Mouse (Mus musculus): ENCODE measurements around the gene 2810408A11Rik.
A peak's percentile ranks its signal among the peaks of the same experiment; 100 is the strongest.
"Not testable (repeated sequence)": the region's sequence is repeated elsewhere in the genome, so short reads cannot be mapped to it uniquely, and the experiment has no call there.

2810408A11Rik gene

DNA sequence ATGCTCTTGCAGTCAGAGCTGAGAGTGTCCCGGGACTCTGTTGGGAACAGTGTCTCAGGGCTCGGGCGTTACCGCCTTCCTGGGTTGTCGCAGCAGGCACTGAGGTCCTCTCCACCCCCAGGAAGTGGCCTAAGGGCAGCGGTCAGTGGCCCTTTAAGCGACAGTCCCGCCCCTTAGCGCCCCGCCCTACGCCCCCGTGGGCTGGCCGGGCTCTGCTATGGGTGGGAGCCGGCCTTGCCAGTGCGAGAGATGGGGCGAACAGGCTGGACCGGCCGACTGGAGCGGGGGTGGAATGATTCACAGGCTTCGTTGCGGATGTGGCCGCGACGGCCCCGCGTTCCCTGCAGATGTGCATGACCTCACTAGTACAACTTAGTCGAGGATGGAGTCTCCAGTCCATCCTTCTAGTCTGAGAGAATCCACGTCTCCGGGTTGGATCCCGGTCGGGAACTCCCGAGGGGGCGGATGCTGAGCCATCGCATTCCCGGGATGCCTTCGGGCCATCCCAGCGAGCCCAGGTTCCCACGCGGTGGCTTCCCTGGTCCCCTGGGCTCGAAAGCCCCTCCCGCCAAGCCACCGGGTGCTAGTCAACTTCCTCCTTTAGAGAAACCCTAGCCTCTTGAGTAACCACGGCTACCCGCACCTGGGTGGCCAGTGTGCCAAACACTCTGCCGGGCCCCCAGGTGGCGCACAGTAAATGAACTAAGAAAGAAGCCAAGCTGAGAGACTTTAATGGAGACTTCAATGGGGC is 19.8 kb downstream of the 2810408A11Rik start, which contains the start of gene Kctd11:
TSS of gene Kctd11 (minus strand) at position 554 of the 751 bp plus-strand sequence.
- DNase-seq (ENCODE audit: low spot score), result peak; percentile 89

DNA sequence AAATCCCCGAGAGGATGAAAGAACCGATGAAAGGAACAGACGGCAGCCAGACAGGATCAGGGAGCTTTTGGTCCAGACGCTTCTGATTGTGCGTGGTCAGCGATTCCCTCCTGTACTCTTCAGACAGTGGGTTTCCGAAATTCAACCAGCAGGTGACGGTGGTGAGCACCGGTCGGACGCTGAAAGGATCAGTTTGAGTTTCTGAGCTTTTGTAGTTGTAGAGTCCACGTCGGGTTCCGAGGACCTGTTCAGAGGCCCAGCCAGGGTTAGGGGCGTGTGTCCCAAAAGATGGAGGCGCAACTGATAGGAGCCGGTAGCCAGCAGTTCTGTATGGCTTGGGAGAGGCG is 20.3 kb downstream of the 2810408A11Rik start:
- peak; percentile 85 for DNase-seq (ENCODE audit: low spot score)

DNA sequence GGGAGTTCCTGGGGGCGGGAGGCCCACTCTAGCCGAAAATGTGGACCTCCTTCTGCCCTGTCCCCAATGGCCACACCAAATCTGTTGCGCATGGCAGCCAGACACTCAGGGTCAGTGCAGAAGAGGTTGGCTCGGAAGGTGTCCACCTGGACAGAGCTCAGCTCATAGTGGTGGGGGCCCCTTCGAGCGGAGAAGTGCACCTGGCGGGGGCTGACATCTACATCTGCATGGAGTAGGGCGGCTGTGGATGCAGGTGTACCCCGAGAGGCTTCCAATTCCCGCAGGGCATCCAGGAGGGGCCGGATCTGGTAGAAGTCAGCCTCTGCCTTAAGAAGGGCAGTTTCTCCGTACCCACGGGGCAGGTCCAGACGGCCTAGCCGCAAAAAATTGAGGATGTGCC is 21.1 kb downstream of the 2810408A11Rik start:
- DNase-seq (ENCODE audit: low spot score), result no peak

- DNase-seq (ENCODE audit: low spot score), result no peak
Measured at GRCm38 (mm10) chr11:69878952-69879351, 21.8 kb downstream of the 2810408A11Rik start.

DNA sequence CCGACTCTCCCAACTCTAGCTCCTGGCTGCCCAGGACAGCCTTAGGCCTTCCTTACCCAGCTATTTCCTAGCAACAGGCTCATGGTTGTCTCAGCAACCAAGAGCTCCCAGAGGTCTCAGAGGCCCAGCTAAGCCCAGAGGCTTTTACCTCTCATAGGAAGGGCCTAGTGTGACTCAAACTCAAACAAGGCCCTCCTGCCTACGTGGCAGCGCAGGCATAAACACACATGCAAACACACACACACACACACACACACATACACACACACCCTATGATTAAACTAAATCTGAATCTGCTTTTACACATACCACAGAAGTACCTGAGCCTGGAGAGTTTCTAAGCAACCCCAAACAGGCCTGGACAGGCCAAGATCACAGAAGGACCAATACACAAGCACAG is 22.4 kb downstream of the 2810408A11Rik start:
- no peak for DNase-seq (ENCODE audit: low spot score)

- no peak for DNase-seq (ENCODE audit: low spot score)
Measured at GRCm38 (mm10) chr11:69877878-69878277, 22.9 kb downstream of the 2810408A11Rik start, which contains the start of gene Tmem95. Gene Tmem95 (minus strand): TSS chr11:69878018.

- peak; percentile 88 for DNase-seq (ENCODE audit: low spot score)
Measured at GRCm38 (mm10) chr11:69876867-69877266, 23.9 kb downstream of the 2810408A11Rik start.

- no peak for DNase-seq (ENCODE audit: low spot score)
Measured at GRCm38 (mm10) chr11:69876186-69876585, 24.6 kb downstream of the 2810408A11Rik start.

- no peak for DNase-seq (ENCODE audit: low spot score)
Measured at GRCm38 (mm10) chr11:69872451-69872850, 28.3 kb downstream of the 2810408A11Rik start.

GRCm38 (mm10) chr11:69871822-69872221 is 29.0 kb downstream of the 2810408A11Rik start:
- DNase-seq (ENCODE audit: low spot score), result no peak

DNA sequence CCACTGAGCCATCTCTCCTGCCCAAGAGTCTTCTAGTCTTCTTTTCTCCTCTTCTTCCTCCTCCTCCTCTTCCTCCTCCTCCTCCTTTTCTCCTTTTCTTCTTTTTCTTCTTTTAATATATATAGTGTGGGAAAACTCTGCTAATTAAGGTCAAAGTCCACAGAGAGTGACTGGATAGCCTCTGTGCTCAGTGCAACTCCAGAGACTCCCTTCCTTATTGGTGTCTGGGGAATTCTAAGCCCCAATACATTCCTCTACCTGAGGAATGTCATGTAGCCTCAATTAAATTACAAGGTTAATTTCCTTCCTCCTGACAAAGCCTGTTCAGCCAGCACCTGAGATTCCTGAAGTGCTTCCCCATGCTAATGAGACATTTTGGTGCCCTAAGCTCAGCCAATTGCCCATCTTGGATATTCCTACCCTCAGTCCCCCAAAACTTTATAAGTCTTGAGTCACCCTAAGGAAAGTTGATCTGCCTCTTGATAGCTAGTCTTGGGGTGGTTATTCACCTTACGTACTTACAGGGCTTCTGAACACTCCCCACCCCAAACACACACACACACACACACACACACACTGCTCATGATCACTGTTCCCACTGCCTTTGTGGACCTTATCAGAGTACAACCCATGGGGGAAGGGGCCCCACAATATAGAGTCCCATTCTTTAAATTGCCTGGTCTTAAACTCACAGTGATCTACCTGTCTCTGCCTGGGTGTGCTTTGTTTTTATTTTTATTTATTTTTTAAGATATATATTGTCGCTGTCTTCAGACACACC is 30.3 kb downstream of the 2810408A11Rik start:
- DNase-seq (ENCODE audit: low spot score), result no peak

GRCm38 (mm10) chr11:69867335-69867734 is 33.5 kb downstream of the 2810408A11Rik start:
- no peak for DNase-seq (ENCODE audit: low spot score)

GRCm38 (mm10) chr11:69865561-69865960 is 35.2 kb downstream of the 2810408A11Rik start:
- DNase-seq (ENCODE audit: low spot score), result no peak

DNA sequence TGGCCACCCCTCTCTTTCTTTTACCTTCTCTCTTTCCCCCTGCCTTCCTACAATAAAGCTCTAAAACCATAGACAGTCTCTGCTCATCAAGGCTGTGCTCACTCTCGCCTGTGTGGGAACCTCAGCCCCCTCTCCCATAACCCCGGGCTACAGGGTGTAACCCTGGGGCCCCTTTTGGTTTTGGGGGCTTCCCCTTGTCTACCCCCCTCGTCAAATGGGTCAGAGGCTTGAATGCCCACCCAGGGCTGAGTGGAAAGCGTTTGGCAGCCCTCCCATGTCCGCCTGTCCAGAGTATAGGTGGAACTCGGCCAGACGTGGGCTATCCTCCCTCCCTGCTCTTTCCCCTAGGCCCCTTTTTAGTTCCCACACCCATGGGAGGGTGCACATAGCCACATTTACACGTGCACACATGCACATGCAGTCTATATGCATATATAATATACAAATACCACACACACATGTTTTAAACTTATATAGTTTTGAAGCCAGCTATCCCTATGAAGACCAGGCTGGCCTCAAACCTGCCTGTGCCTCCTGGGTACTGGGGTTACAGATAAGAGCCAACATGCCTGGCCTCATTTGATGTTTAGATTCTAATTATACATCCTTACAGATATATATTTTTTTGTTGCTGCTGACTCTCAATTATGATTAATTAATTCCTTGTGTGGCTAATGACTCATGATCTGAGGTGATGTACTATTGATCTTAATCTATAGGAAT is 36.5 kb downstream of the 2810408A11Rik start:
- no peak for DNase-seq (ENCODE audit: low spot score)

- DNase-seq (ENCODE audit: low spot score), result not testable (repeated sequence)
Measured at GRCm38 (mm10) chr11:69863729-69864128, 37.1 kb downstream of the 2810408A11Rik start.

GRCm38 (mm10) chr11:69858113-69858998 is 42.4 kb downstream of the 2810408A11Rik start, which contains the start of gene Tnk1:
Gene Tnk1 (minus strand): TSS chr11:69858730.
- DNase-seq (ENCODE audit: low spot score), result no peak

DNA sequence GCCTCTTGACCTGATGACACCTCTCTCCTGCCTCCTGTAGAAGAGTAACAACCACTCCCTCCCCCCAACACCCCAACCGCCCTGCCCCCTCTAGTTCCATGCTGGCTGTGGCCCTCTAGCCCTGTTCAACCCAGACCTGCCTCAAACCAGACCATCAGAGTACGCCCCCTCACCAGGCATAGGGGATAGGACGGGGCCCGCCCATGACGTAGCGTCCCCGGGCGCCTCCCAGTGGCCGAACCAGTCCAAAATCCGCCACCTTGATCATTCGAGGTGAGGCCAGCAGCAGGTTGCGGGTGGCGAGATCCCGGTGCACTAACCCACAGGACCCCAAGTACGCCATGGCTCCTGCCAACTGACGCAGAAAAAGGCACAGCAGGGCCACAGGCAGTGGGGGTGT is 45.4 kb downstream of the 2810408A11Rik start:
- peak; percentile 72 for DNase-seq (ENCODE audit: low spot score)

GRCm38 (mm10) chr11:69854680-69855079 is 46.1 kb downstream of the 2810408A11Rik start:
- DNase-seq (ENCODE audit: low spot score), result no peak

- peak; percentile 24 for DNase-seq (ENCODE audit: low spot score)
Measured at GRCm38 (mm10) chr11:69853994-69854393, 46.8 kb downstream of the 2810408A11Rik start.

GRCm38 (mm10) chr11:69850754-69851153 is 50.0 kb downstream of the 2810408A11Rik start:
- no peak for DNase-seq (ENCODE audit: low spot score)

- DNase-seq (ENCODE audit: low spot score), result no peak
Measured at GRCm38 (mm10) chr11:69849884-69850283, 50.9 kb downstream of the 2810408A11Rik start.

Measured in embryo, embryonic 10.5 days (tissue).